Mouse (Mus musculus): ENCODE data around the gene Olfr1320. TPM values are rescaled to one million over a fixed set of nuclear protein-coding genes. Genes with fewer than 3 reads are reported as not detected.
"Not testable (repeated sequence)": the region's sequence is repeated elsewhere in the genome, so short reads cannot be mapped to it uniquely, and the experiment has no call there.

Olfr1320 gene
- polyA plus RNA-seq (2014; fragmentation: Nextera tagmentation; extraction: Ambion mirVana): not detected in 2 replicates

DNA sequence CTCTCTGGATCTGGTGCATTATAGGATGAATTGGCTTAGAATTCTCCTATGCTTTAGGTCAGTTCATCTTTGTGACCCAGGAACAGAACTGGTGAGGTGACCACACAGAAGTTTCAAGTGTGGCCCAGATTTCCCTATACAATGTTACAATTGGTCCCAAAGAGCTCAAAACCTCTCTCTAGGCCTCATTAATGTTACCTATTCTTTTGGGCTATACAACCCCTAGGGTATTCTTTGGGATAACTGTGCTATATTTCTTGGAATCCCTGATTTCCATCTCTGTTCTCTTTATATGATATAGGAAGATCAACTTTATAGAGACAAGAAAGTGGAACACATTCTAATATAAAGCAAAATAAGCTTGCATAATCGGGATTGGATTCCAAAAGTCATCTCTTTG, at the start of gene Olfr1320:
TSS of gene Olfr1320 (plus strand) at position 301 of the 400 bp plus-strand sequence.
- no peak within 1 kb of the TSS for H3K4me2 ChIP-seq (replicated peaks; ENCODE audit: low read depth, low read length)
- no peak within 1 kb of the TSS for H3K9ac ChIP-seq (ENCODE audit: low read depth, low read length)
- no peak within 1 kb of the TSS for H3K27ac ChIP-seq (ENCODE audit: low read depth, low read length)
- 86% methylated on average over 1 of the region's 1 CpGs for WGBS
- no peak for DNase-seq (ENCODE audit: low spot score)
- no peaks in the 10 kb centered on the region for H3K9me3 ChIP-seq (ENCODE audit: control insufficient read depth, low read length)
- H3K27me3 ChIP-seq (ENCODE audit: control insufficient read depth, insufficient read depth, low read length): no peaks in the 10 kb centered on the region
- no peak within 1 kb of the TSS for H3K4me3 ChIP-seq (ENCODE audit: low read depth, low read length)
- ATAC-seq (ENCODE audit: low FRiP score): no peak
- no peaks in the 10 kb centered on the region for H3K4me1 ChIP-seq (replicated peaks; ENCODE audit: control insufficient read depth, insufficient read depth, low read length)
- no peaks in the 10 kb centered on the region for H3K36me3 ChIP-seq (ENCODE audit: control insufficient read depth, insufficient read depth, low read length)

DNA sequence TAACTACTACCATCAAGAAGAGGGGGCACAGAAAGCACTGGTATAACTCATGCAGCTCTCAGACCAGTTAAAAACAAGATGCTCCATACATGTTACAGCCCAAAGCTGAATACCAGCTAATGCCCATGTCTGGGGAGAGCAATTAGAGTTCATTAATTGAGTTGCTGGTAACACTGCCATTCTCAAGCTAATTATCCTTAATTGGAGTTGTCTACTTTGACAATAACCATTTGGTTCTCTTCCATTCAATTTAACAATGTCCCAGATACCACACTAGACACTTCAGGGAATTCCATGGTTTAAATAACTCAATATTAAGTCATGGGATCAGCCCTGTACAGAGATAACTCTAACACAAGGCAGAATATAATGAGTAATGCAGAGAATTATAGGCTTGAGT, 44.6 kb upstream of the Olfr1320 start:
- Histone ChIP-seq H3K4me1 (replicated peaks; ENCODE audit: control insufficient read depth, insufficient read depth, low read length) (no peaks in the 10 kb centered on the region), H3K9ac (ENCODE audit: low read depth, low read length) (no peak overlapping the region), H3K4me2 (replicated peaks; ENCODE audit: low read depth, low read length) (no peak overlapping the region), H3K36me3 (ENCODE audit: control insufficient read depth, insufficient read depth, low read length) (no peaks in the 10 kb centered on the region), H3K4me3 (ENCODE audit: low read depth, low read length) (no peak overlapping the region), H3K27me3 (ENCODE audit: control insufficient read depth, insufficient read depth, low read length) (no peaks in the 10 kb centered on the region), H3K9me3 (ENCODE audit: control insufficient read depth, low read length) (no peaks in the 10 kb centered on the region), H3K27ac (ENCODE audit: low read depth, low read length) (no peak overlapping the region)
- no peak for DNase-seq (ENCODE audit: low spot score)
- no peak for ATAC-seq (ENCODE audit: low FRiP score)

DNA sequence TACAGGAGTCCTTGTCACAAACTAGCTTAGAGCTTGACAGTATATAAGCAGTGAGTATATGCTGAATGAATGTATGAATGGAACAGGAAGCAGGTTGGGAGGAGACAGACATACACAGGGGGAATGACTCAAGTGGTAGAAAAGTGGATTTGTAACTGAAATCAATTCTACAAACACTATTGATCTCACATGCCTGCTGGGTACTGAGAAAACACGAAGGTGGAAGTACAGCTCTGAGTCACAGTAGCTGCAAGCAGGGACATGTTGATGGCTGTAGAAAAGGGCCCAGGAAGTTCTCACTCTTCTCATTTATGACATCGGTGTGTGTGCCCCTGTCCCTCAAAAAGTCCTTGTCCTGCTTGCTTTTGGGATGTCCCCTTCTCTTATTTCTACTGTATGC, 40.9 kb upstream of the Olfr1320 start:
- no peak overlapping the region for H3K4me2 ChIP-seq (replicated peaks; ENCODE audit: low read depth, low read length)
- no peaks in the 10 kb centered on the region for H3K36me3 ChIP-seq (ENCODE audit: control insufficient read depth, insufficient read depth, low read length)
- no peak for ATAC-seq (ENCODE audit: low FRiP score)
- no peaks in the 10 kb centered on the region for H3K4me1 ChIP-seq (replicated peaks; ENCODE audit: control insufficient read depth, insufficient read depth, low read length)
- H3K9ac ChIP-seq (ENCODE audit: low read depth, low read length): no peak overlapping the region
- H3K9me3 ChIP-seq (ENCODE audit: control insufficient read depth, low read length): no peaks in the 10 kb centered on the region
- WGBS: 92% methylated on average over 2 of the region's 2 CpGs
- H3K4me3 ChIP-seq (ENCODE audit: low read depth, low read length): no peak overlapping the region
- no peak for DNase-seq (ENCODE audit: low spot score)
- no peak overlapping the region for H3K27ac ChIP-seq (ENCODE audit: low read depth, low read length)
- no peaks in the 10 kb centered on the region for H3K27me3 ChIP-seq (ENCODE audit: control insufficient read depth, insufficient read depth, low read length)

DNA sequence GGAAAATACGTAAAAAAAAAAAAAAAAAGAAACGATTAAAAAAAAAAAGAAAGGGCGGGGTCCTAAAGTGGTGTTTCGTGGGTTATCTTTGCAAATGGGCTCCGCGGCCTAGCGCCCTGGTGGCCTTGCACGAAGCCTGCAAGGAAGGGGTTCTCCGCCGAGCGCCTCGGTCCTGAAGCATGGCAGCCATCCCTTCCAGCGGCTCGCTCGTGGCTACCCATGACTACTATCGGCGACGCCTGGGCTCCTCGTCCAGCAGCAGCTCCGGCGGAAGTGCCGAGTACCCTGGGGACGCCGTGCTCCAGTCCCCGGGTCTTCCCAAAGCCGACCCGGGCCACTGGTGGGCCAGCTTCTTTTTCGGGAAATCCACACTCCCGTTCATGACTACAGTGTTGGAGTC, 11.4 kb upstream of the Olfr1320 start:
- not testable (repeated sequence) for H3K4me2 ChIP-seq (replicated peaks; ENCODE audit: low read depth, low read length); ATAC-seq (ENCODE audit: low FRiP score); H3K4me1 ChIP-seq (replicated peaks; ENCODE audit: control insufficient read depth, insufficient read depth, low read length); H3K27ac ChIP-seq (ENCODE audit: low read depth, low read length); H3K9ac ChIP-seq (ENCODE audit: low read depth, low read length); H3K36me3 ChIP-seq (ENCODE audit: control insufficient read depth, insufficient read depth, low read length); H3K27me3 ChIP-seq (ENCODE audit: control insufficient read depth, insufficient read depth, low read length); H3K4me3 ChIP-seq (ENCODE audit: low read depth, low read length); H3K9me3 ChIP-seq (ENCODE audit: control insufficient read depth, low read length); DNase-seq (ENCODE audit: low spot score)
- WGBS: 87% methylated on average over 28 of the region's 29 CpGs

Other genes with a start within 250 kb of the Olfr1320 start
- 2.5 and 5.2 TPM in 2 replicates for gene Arhgap36, start 208.4 kb upstream of the Olfr1320 start, polyA plus RNA-seq (2014; fragmentation: Nextera tagmentation; extraction: Ambion mirVana)
- gene Olfr1321, start 62.7 kb downstream of the Olfr1320 start, polyA plus RNA-seq (2014; fragmentation: Nextera tagmentation; extraction: Ambion mirVana): not detected in 2 replicates
- 2.5 and 4.0 TPM in 2 replicates for gene Igsf1, start 125.4 kb downstream of the Olfr1320 start, polyA plus RNA-seq (2014; fragmentation: Nextera tagmentation; extraction: Ambion mirVana)
- not detected in 2 replicates for gene Olfr1322, start 219.2 kb downstream of the Olfr1320 start, polyA plus RNA-seq (2014; fragmentation: Nextera tagmentation; extraction: Ambion mirVana)